Mouse (Mus musculus): Measurements from ENCODE around the gene Urgcp.
A peak's percentile ranks its signal among the peaks of the same experiment; 100 is the strongest.

Urgcp gene

DNA sequence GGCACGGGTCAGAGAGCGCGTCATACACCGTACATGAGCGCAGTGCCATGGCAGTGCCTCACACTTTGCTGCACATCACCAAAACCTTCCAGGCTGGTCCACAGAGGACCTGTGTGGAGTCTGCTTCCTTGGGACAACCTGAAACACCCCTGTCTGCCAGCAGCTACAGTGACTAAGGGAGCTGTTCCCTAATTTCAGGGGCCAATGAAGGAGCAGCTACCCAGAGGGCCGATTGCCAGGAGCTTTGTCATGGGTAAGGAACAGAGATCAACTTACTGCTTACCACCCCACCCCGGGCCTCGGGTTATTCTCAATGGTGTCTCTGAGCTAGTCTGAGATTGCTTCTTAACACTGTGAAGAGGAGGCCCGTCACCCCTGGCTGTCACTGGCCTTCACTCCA lies 47.0 kb downstream of the Urgcp start:
- DNase-seq (ENCODE audit: low spot score in 2 of 2), result no peak

DNA sequence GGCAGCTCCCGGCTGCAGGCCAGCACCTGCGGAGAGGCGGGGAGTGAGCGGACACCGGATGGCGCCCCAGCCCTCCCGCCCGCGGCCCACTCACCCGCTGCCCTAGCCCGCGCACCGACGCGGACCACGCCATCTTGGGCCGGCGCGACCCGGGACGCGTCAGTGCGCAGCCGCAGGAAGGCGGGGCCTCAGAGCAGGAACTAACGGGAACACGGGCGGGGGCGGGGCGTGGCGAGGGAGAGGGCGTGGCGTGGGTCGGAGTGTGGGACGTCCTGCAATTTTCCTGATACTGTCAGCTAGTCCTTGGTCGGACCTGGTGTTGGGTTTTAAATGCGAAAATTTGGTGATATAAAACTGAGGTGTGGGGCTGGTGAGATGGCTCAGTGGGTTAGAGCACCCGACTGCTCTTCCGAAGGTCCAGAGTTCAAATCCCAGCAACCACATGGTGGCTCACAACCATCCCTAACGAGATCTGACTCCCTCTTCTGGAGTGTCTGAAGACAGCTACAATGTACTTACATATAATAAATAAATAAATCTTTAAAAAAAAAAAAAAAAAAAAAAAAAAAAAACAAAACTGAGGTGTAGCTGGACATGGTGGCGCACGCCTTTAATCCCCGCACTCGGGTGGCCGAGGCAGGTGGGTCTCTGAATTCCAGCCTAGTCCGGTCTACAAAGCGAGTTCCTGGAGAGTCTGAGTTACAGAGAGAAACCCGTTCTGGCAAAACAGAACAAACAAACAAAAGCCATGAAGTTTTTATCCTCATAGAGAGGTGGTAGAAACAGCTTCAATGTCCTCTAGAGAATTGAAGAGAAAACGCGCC lies 54.4 kb downstream of the Urgcp start:
- DNase-seq (ENCODE audit: low spot score in 2 of 2), result peak; percentile 79 to 88

DNA sequence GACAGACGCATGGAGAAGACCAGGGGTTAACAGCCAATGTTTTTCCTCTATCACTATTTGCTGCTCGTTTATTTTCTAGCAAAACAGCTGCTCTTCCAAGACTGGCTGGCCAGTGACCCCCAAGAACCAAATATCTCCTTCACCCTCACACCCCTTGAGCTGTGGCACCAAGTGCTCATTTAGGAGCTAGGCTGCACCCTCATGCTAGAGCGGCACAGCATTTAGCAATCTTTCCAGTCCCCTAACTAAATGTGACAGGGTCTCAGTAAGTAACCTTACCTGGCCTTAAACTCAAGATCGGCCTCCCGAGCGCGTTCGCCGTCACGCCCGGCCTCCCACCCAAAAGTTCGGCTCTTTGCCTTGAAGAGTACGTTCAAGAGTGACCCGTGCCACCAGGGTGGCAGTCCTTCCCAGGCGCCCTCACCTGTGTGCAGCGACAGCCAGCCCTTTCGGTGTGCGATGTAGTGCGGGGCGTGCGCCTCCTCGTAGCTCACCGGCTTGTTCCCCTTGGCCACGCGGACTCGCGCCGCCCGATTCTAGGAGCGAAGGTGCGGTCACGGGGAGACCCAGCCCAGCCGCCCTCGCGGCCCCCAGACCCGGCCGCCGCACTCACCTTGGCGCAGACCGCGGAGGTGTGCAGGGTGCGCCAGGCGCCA lies 55.2 kb downstream of the Urgcp start:
- DNase-seq (ENCODE audit: low spot score in 2 of 2), result peak; percentile 20 to 25

DNA sequence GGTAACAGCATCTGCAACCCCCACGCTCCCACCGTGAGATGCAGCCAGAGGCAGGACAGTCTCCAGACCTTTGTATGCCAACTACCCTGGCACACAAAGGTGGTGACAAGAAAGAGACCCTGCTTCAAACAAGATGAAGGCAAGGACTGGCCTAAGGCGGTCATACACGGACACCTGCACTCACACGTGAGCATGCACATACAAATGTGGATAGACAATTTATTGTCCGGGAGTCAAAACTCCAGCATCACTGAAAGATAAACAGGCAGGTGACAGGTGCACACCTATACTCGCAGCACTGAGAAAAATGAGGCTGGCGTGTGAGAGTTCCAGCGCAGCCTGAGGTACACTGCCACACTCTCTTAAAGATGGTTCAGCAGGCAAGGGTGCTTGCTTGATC lies 56.2 kb downstream of the Urgcp start:
- DNase-seq (ENCODE audit: low spot score in 2 of 2), result no peak

DNA sequence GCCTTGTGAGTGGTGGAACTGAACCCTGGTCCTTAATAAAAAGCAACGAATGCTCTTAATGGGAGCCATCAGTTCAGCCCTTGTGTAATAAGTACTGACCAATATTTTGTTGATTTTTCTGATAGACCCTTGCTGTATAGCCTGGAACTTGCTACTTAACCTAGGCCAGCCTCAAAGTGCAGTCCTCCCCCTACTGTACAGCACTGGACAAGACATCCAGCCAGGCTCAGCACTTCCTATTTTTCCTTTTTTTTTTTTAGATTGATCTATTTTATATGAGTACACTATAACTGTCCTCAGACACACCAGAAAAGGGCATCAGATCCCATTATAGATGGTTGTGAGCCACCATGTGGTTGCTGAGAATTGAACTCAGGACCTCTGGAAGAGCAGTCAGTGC lies 58.8 kb downstream of the Urgcp start:
- DNase-seq (ENCODE audit: low spot score in 2 of 2), result no peak

DNA sequence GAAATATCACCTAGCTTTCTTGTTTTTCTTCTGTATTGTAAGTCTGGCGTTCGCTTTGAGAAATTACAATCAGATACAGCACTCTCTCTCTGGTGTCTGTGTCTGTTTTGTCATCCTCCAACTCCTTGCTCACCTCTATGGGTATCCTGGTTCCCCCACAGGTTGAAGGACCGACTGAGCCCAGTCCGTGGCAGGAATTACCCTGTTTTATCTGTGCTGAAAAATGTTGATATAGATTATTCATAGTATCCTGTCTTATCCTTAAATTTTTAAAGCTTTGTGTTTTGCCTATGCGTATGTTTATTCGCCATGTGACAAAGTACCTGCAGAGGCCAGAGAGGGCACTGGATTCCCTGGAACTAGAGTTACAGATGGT lies 59.2 kb downstream of the Urgcp start:
- DNase-seq (ENCODE audit: low spot score in 2 of 2), result no peak

DNA sequence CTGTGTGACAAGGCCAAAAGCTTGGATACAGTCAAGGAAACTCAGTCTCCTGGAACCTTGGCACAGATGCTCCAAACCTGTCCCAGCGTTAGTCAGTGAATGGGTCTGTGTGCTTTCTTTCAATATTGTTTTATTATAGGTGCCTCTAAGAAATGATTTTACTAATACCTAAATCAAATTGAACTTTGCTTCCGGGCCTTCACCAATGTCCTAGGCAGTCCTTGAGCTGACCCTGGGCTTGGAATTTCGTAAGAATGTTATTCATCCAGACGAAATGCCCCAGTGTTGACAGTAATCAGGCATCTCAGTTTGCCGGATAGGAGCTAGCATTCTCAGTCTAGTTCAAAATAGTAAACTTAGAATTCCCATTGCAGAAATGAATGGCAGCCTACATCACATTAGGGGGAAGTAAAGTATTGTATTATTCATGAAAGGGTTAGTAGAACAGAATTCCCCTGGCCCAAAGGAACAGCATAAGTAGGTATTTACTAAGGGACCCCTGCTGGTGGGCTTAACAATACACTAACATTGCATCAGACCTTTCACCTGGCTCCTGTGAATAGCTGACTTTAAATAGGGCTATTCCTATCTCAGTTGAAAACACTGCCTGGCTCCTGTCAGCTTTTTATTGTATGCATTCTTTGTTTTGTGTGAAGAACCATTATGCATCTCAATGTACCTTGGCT lies 59.8 kb downstream of the Urgcp start:
- DNase-seq (ENCODE audit: low spot score in 2 of 2), result no peak

DNA sequence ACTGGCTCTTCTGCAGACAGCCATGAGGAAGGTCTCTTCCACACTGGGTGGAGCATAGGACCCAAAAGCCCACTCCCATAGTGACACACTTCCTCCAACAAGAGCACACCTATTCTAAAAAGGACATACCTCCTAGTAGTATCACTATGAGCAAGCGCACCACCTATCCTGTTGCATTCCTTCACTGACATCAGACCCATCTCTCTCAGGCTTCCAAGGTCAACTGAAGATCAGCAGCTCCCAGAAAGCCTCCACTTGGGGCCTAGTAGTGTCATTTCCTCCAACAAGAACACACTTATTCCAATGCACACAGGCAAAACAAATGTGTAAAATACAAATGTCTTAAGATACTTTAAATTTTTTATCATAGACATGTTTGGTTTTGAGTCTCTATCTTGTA lies 60.4 kb downstream of the Urgcp start:
- no peak for DNase-seq (ENCODE audit: low spot score in 2 of 2)

DNA sequence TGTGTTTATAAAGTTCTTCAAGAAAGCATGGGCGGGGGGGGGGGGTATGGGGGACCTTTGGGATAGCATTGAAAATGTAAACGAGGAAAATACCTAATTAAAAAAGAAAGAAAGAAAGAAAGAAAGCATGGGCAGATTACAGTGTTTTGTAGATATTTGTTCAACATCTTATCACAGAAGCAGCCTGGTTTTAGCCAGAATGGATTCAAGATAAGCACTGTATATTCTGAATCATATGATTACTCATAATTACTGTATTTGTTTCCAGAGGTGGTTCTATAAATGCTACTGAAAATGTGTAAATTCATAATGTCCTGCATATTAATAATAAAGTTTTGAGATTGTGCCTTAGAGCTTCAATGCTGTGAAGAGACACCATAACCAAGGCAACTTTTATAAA lies 60.9 kb downstream of the Urgcp start:
- DNase-seq (ENCODE audit: low spot score in 2 of 2), result no peak

DNA sequence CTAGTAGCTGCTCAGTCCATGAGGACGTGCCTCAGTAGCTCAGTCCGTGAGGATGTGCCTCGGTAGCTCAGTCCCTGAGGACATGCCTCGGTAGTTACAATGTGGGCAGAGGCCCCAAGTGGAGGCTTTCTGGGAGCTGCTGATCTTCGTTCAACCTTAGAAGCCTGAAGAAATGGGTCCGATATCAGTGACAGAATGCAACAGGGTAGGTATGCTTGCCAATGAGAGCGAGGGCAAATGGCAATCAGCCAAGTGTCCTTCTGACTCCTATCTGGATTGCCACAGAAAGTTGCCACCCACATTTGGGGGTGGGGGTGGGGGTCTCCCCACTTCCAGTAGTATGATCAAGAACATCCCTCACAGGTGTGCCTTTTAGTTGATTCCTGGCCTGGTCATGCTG lies 61.4 kb downstream of the Urgcp start:
- DNase-seq (ENCODE audit: low spot score in 2 of 2), result no peak

DNA sequence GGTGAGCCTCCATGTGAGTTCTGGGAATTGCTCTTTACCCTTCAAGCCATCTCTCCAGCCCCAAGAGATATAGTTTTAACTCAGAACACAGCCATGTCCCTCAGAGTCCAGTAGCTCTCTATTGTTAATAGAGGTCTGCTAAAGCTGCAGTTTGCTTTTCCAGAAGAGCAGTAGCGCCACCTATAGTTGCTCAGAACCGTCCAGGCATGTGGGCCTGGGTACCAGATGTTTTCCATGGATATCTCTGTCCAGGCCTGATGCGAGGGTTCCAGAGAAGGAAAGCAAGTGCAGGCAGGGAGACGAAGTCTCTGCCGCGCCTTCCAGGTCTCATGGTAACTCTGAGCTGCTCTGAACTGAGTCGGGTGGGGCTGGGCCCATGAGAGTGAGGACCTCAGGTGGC lies 70.4 kb downstream of the Urgcp start:
- DNase-seq (ENCODE audit: low spot score in 2 of 2), result no peak

DNA sequence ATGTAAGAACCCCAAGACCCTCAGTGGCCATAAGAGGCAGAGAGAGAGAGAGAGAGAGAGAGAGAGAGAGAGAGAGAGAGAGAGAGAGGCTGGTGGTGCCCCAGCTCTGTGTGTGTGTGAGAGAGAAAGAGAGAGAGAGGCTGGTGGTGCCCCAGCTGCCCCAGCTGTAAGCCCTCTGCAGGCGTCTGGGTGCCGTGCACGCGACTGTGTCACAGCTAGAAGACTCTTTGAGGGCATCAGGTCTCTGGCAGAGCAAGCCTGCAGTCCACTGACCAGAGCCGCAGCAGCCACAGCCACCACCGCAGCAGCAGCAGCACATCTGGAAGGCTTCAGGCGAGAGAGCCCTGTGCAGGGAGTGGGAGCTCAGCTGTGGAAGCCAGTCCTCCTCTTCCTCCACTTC lies 77.9 kb downstream of the Urgcp start:
- no peak for DNase-seq (ENCODE audit: low spot score in 2 of 2)

DNA sequence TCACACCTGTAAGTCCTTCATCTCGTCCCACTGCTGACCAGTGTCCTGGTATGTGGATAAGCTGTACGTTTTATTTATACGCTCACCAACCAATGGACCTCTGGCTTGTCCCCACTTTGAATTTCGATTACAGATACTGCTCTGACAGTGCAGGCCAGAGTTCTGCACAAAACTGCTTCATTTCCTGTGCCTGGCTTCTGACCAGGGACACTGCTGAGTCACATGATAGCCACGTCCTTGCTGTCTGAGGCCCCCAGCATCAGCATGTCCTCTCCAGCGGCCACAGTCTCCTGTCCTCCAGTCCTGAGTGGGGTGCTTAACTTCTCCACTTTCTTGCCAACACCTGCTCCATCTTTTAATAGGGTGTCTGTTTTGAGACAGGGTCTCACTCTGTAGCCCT lies 79.6 kb downstream of the Urgcp start:
- no peak for DNase-seq (ENCODE audit: low spot score in 2 of 2)

Data from urinary bladder, postnatal 36 days (tissue).